Mouse (Mus musculus) G1E (cell line): ENCODE measurements around the gene F830045P16Rik. TPM values are rescaled to one million over a fixed set of nuclear protein-coding genes. Genes with fewer than 3 reads are reported as not detected.

ENCODE experiments used
- ATAC-seq: 2 replicates; pipeline ENCODE4 v1.8.0; 2016; ENCODE audit warnings: mild to moderate bottlenecking; ENCODE audit not compliant: insufficient number of reproducible peaks, poor library complexity, low FRiP score, severe bottlenecking; ENCODE audit errors: extremely low read depth
- DNase-seq: peaks from one replicate; pipeline ENCODE4 v3.0.0; 2012; ENCODE audit warnings: low spot score
- H3K27me3 ChIP-seq: 2 replicates; pipeline ENCODE4 v1.6.1; 2012; ENCODE audit warnings: mild to moderate bottlenecking, low read length, inconsistent platforms; ENCODE audit not compliant: insufficient read depth
- H3K36me3 ChIP-seq: replicated peaks from 2 replicates; pipeline ENCODE3; 2012; ENCODE audit warnings: mild to moderate bottlenecking, inconsistent platforms
- H3K4me1 ChIP-seq: 2 replicates; pipeline ENCODE4 v1.6.1; 2012; ENCODE audit warnings: low read depth, low read length, inconsistent platforms, mixed read lengths; ENCODE audit not compliant: insufficient read depth
- H3K4me3 ChIP-seq: 2 replicates; pipeline ENCODE4 v1.5.1; 2012; ENCODE audit warnings: low read depth, mild to moderate bottlenecking, inconsistent platforms, low read length, moderate library complexity, mixed read lengths
- H3K9me3 ChIP-seq: replicated peaks from 2 replicates; pipeline ENCODE4 v1.6.1; 2012; ENCODE audit warnings: inconsistent platforms
- CTCF ChIP-seq: IDR thresholded peaks from 2 replicates; pipeline ENCODE4 v1.5.1; 2012; ENCODE audit warnings: low read depth, low read length, inconsistent platforms, mixed read lengths
- GATA1 ChIP-seq: IDR thresholded peaks from 2 replicates; pipeline ENCODE4 v1.6.1; 2012; ENCODE audit warnings: borderline replicate concordance, low read length, inconsistent platforms, mixed read lengths
- GATA2 ChIP-seq: IDR thresholded peaks from 2 replicates; pipeline ENCODE4 v1.6.1; 2012; ENCODE audit warnings: low read depth, low read length, inconsistent platforms, borderline replicate concordance
- POLR2AphosphoS5 ChIP-seq: IDR thresholded peaks from 2 replicates; pipeline ENCODE4 v1.6.1; 2012; ENCODE audit warnings: low read depth, low read length, inconsistent platforms; ENCODE audit not compliant: insufficient replicate concordance
- TAL1 ChIP-seq: conservative IDR thresholded peaks from 2 replicates; pipeline ENCODE4 v1.6.1; 2012; ENCODE audit warnings: low read depth, low read length, inconsistent platforms, mixed read lengths
- polyA plus RNA-seq: library from polyadenylated mRNA; stranded (reverse); fragments of >175 nt; gene quantifications from 2 replicates; pipeline ENCODE4 v1.2.3, GENCODE M21; 2012
- total RNA-seq, 2 experiments: library from RNA; stranded (forward) in 1 of 2; stranded (reverse) in 1 of 2; fragments of 200-1000 nt in 1 of 2; fragments of >200 nt in 1 of 2; fragmentation: Nextera tagmentation in 1 of 2; gene quantifications; 2 replicates each; pipeline ENCODE4 v1.2.3; 2014 to 2017

The F830045P16Rik gene
- total RNA-seq (2014; fragmentation: Nextera tagmentation) (not detected in 2 replicates), total RNA-seq (2017) (not detected in 2 replicates), polyA plus RNA-seq (not detected in 2 replicates)

- Histone ChIP-seq H3K27me3 (peaks cover 12% of the 10 kb centered on the region), H3K36me3 (no peaks in the 10 kb centered on the region), H3K4me1 (no peaks in the 10 kb centered on the region), H3K4me3 (no peak within 1 kb of the TSS), H3K9me3 (no peaks in the 10 kb centered on the region)
- TF ChIP-seq CTCF (no peak), POLR2AphosphoS5 (no peak)
- ATAC-seq (no peak), DNase-seq (no peak)
Observed at GRCm38 (mm10) chr2:129536377-129536776, at the start of gene F830045P16Rik. Gene F830045P16Rik (minus strand): TSS chr2:129536602.

- no peak for DNase-seq
- no peaks in the 10 kb centered on the region for H3K4me1 ChIP-seq
- no peaks in the 10 kb centered on the region for H3K36me3 ChIP-seq
- H3K4me3 ChIP-seq, result no peak overlapping the region
- no peaks in the 10 kb centered on the region; the same call in 1 of the 2 replicates for H3K27me3 ChIP-seq
- TF ChIP-seq POLR2AphosphoS5 (no peak), GATA1 (no peak), CTCF (no peak), TAL1 (no peak), GATA2 (no peak)
- no peak for ATAC-seq
- no peaks in the 10 kb centered on the region for H3K9me3 ChIP-seq
Observed at GRCm38 (mm10) chr2:129585904-129586514, 49.6 kb upstream of the F830045P16Rik start.

- TF ChIP-seq GATA1 (no peak), GATA2 (no peak), TAL1 (no peak), POLR2AphosphoS5 (no peak), CTCF (no peak)
- no peaks in the 10 kb centered on the region for H3K4me1 ChIP-seq
- no peaks in the 10 kb centered on the region for H3K36me3 ChIP-seq
- H3K27me3 ChIP-seq, result no peaks in the 10 kb centered on the region; the same call in 1 of the 2 replicates
- DNase-seq (no peak), ATAC-seq (no peak)
- no peaks in the 10 kb centered on the region for H3K9me3 ChIP-seq
- no peak overlapping the region for H3K4me3 ChIP-seq
Observed at GRCm38 (mm10) chr2:129584905-129585304, 48.5 kb upstream of the F830045P16Rik start.

GRCm38 (mm10) chr2:129582261-129582660, 45.9 kb upstream of the F830045P16Rik start:
- Histone ChIP-seq H3K9me3 (no peaks in the 10 kb centered on the region), H3K27me3 (peaks cover 5% of the 10 kb centered on the region), H3K4me1 (no peaks in the 10 kb centered on the region), H3K36me3 (no peaks in the 10 kb centered on the region), H3K4me3 (no peak overlapping the region)
- DNase-seq (no peak), ATAC-seq (no peak)
- no peak for TF ChIP-seq TAL1
- TF ChIP-seq GATA1, result no peak
- TF ChIP-seq CTCF, result no peak
- TF ChIP-seq GATA2, result no peak
- TF ChIP-seq POLR2AphosphoS5, result no peak

GRCm38 (mm10) chr2:129581826-129582225, 45.4 kb upstream of the F830045P16Rik start:
- no peak for TF ChIP-seq GATA2
- TF ChIP-seq GATA1, result no peak
- TF ChIP-seq POLR2AphosphoS5, result no peak
- no peak for TF ChIP-seq CTCF
- no peak for TF ChIP-seq TAL1
- DNase-seq (no peak), ATAC-seq (no peak)
- Histone ChIP-seq H3K4me1 (no peaks in the 10 kb centered on the region), H3K27me3 (peaks cover 5% of the 10 kb centered on the region), H3K4me3 (no peak overlapping the region), H3K9me3 (no peaks in the 10 kb centered on the region), H3K36me3 (no peaks in the 10 kb centered on the region)

- Histone ChIP-seq H3K4me3 (no peak overlapping the region), H3K9me3 (no peaks in the 10 kb centered on the region), H3K36me3 (no peaks in the 10 kb centered on the region), H3K27me3 (peaks cover 5% of the 10 kb centered on the region), H3K4me1 (no peaks in the 10 kb centered on the region)
- no peak for TF ChIP-seq CTCF
- TF ChIP-seq TAL1, result no peak
- TF ChIP-seq GATA2, result no peak
- no peak for ATAC-seq
- DNase-seq, result no peak
Observed at GRCm38 (mm10) chr2:129580656-129581055, 44.3 kb upstream of the F830045P16Rik start.
